Mouse (Mus musculus) lung, postnatal 10 days (tissue): Measurements from ENCODE around the gene Nphp3.

ENCODE experiments used
- DNase-seq: peaks from one replicate; pipeline ENCODE4 v3.0.0; 2021

The Nphp3 gene

DNA sequence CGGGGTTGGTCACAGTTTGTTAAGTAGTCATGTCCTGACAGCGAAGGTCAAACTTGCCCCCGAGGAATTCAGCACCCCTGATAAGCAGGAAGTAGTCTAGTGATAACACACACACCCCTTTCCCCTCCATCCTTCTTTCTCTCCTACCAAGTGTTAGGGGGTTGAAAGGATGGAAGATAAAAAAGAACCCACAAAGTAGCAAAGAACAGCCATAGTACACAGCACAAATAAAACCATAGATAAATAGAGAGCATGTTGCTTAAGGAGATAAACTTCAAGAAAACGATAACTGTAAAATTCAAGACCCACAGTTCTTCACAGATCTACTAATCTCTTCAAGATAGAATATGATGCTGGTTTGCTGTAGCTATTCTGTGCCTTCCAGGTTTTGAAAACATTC, 67.9 kb downstream of the Nphp3 start:
- no peak for DNase-seq

DNA sequence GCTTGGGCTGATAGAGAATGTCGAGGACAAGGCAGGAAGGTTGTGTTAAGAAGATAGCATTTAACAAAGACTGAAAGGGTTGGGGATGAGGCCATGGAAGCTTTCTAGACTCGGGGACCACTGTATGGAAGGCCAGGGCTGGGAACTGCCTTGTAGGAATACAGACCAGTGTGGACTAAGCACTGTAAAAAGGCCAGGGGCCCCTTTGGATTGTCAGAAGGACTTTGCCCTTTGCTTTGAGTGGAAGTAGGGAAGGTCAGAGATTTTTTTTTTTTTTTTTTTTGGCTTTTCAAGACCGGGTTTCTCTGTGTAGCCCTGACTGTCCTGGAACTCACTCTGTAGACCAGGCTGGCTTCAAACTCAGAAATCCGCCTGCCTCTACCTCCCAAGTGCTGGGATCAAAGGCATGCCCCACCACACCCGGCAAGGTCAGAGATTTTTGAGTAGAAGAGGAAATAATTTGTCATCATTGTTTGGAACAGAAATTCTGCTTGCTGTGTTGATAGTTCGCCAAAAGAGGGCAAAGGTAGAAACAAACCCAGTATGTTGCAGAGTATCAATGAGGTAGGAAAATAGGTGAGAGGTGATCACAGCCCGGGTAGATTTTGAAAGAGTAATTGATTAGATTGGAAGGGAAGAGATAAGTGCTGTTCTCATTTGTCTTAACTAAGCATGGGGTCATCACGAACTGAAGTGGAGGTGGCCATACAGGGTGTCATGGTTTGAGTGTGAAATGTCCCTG, 68.7 kb downstream of the Nphp3 start:
- no peak for DNase-seq

DNA sequence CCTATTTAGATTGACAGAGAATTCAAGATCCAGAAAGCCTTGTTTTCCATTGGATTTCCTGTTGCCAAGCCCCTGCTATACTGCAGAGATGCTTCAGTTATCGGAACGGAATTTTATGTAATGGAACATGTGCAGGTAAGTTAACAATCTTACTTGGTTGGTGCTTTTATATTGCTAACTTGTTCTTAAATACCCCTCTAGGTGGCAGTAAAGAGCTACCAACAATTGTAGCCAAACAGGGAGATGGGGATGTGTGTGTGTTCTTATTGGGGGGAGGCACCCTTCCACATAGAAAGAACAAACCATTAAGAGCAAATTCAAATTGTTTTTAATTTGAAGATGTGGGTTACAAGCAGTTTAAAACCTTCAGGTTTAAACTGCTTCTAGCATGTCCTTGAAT, 73.5 kb downstream of the Nphp3 start:
- DNase-seq, result no peak

GRCm38 (mm10) chr9:104078780-104079179, 76.4 kb downstream of the Nphp3 start:
- DNase-seq, result no peak

DNA sequence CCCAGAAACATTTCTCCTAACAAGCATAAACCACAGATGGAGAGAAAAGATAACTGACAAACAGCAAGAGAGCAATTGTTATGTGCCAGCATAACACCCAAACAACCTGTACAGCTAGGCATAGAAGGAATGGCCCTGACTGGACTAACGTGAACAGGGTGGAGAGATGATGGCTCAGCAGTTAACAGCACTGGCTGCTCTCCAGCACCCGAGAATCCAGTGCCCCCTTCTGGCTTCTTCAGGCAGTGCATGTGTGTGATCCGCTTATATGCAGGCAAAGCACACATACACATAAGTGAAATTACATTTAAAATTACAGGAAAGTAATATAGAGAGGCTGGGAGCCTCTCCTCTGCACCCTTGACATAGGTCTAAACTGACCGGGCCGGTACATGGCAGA, 77.0 kb downstream of the Nphp3 start:
- DNase-seq, result peak; percentile 66

- no peak for DNase-seq
Observed at GRCm38 (mm10) chr9:104080038-104080437, 77.7 kb downstream of the Nphp3 start.

DNA sequence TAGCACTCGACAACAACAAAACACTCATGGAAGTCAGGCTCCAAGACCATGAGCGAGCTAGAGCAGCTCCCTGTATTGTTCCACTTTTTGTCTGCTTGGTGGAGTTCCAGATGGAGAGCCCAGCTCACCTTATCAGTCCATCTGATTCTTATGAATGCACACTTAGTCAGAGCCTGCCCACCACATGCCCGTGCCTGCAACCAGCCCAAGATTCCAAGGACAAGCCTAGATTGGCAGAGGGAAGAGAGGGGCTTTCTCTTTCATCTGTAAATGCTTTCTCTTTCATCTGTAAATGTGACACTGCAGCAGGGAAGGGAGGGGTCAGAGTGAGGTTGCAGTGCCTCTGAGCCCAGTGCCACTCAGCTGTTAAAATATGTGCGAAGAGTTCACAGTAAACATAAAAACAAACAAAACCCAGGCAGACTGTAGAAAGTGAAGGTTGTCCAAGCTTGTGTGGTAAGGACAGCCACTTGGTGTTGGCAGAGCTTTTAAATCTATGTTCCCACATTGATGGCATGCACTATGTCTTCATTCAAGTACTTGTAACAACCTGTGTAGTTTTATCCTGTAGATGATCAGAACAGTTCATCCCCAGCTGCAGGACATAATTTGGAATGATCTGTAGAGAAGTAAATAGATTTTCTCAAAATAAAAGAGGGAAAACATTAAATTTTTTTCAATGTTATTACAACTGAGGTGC, 83.5 kb downstream of the Nphp3 start:
- no peak for DNase-seq

DNA sequence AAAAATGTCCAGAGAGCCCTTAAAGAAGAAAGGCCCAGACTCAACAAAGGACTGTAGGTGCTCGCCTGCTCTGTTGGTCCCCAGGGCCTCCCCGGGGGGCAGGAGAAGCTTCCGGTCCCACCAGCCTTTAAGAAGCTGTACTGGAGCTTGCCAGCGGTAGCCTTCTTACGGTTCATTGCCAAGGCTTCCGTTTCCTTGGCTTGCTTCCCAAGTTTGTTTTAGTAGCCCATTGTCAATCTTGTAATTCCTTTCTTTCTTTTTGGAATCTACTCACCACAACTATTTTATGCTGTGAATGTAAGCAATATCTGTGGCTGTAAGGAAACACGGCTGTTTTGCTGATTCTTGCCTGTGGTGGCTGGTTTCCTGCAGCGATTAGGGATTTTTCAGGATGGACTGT, 86.2 kb downstream of the Nphp3 start:
- DNase-seq, result peak; percentile 85

DNA sequence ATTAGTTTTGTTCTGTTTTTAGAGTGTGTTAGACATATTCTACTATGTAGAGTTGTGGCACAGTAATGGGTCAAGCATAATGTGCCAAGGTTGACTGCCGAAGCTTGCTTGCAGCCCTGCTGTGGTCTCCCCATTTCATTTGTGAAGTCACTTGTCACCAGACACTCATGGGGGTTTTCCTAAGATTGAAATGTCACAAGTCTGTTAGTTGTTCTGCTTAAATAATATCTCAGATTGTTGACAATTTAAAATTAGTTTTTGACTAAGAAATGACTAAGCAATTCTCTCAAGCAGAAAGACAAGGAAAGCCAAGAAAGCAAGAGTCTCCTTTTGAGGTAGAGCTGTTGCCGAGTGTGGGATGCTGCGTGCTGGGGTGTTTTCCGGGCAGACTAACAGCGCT, 90.6 kb downstream of the Nphp3 start:
- DNase-seq, result no peak
